ENCODE assay signal across 10 mouse cellular contexts in genomic region chr5:137511706-137512105, GRCm38 (mm10). TPM values are rescaled to one million over a fixed set of nuclear protein-coding genes. Genes with fewer than 3 reads are reported as not detected.
DNase-seq lines count a peak whose midpoint lies in the region; ATAC-seq and TF ChIP-seq lines count a peak whose summit lies in the region.
"Had no signal": no experiment of that assay in that cellular context is flagged by ENCODE, and none has a peak within 500 bp of the region (broad histone marks: within the 10 kb centered on the region; RNA-seq: fewer than 3 reads in every experiment).

No protein-coding gene starts in this region.

- no peaks in the 10 kb centered on the region for H3K9me3 ChIP-seq in limb, embryonic 15.5 days
- no peaks in the 10 kb centered on the region for H3K9me3 ChIP-seq in stomach, postnatal 0 days (ENCODE audit: control insufficient read depth, low read length)

- peak overlapping the region; percentile 93; the same call in 1 of the 2 replicates for H3K27ac ChIP-seq in gastrocnemius, adult 2 months
- 0 out of 2 replicates have a peak overlapping the region, but pooled peaks have one; percentile 85 for H3K27ac ChIP-seq in limb, embryonic 15.5 days
- no peak overlapping the region for H3K27ac ChIP-seq in stomach, postnatal 0 days (replicated peaks)

- no peaks in the 10 kb centered on the region for H3K27me3 ChIP-seq in limb, embryonic 15.5 days
- no peaks in the 10 kb centered on the region for H3K27me3 ChIP-seq in stomach, postnatal 0 days (ENCODE audit: control insufficient read depth, insufficient read depth, low read length)

- no peaks in the 10 kb centered on the region for H3K36me3 ChIP-seq in limb, embryonic 15.5 days
- no peaks in the 10 kb centered on the region for H3K36me3 ChIP-seq in stomach, postnatal 0 days (ENCODE audit: control insufficient read depth, insufficient read depth, low read length)

- no peak for TF ChIP-seq CTCF in gastrocnemius, adult 2 months (IDR thresholded peaks at IDR 0.05)
- TF ChIP-seq CTCF in stomach, postnatal 0 days (IDR thresholded peaks at IDR 0.05; ENCODE audit: low read depth): no peak

- WGBS in limb, embryonic 15.5 days: 66% methylated on average over 3 of the region's 3 CpGs
- 42% methylated on average over 3 of the region's 3 CpGs for WGBS in stomach, postnatal 0 days

- H3K4me2 ChIP-seq in limb, embryonic 15.5 days: peak overlapping the region; percentile 77
- H3K4me2 ChIP-seq in stomach, postnatal 0 days (replicated peaks; ENCODE audit: low read depth): peak overlapping the region; percentile 86

- H3K9ac ChIP-seq in limb, embryonic 15.5 days: peak overlapping the region; percentile 97; the same call in 1 of the 2 replicates
- H3K9ac ChIP-seq in stomach, postnatal 0 days (ENCODE audit: low read length): peak overlapping the region; percentile 96; the same call in 1 of the 2 replicates

- DNase-seq in gastrocnemius, adult 2 months: no peak
- no peak for DNase-seq in gastrocnemius, postnatal 10 days
- DNase-seq in thymus, postnatal 4 days: peak; percentile 12
- DNase-seq in thymus, postnatal 36 days: no peak
- no peak for DNase-seq in stomach, postnatal 0 days (ENCODE audit: low spot score)
- no peak for DNase-seq in ovary, adult 18-20 months (ENCODE audit: low spot score)
- no peak for DNase-seq in kidney, adult 11 months
- DNase-seq: cerebellum, postnatal 36 days had no signal

- ATAC-seq in limb, embryonic 15.5 days (ENCODE audit: insufficient number of reproducible peaks, low FRiP score, low TSS enrichment, low read depth): no peak
- no peak for ATAC-seq in stomach, postnatal 0 days (ENCODE audit: low FRiP score, low TSS enrichment)
- ATAC-seq: CD4-positive, CD25-positive, alpha-beta regulatory T cell, adult 4 months had no signal

- H3K4me1 ChIP-seq in limb, embryonic 15.5 days: peaks cover 41% of the 10 kb centered on the region
- H3K4me1 ChIP-seq in stomach, postnatal 0 days (replicated peaks; ENCODE audit: control insufficient read depth, insufficient read depth): no peaks in the 10 kb centered on the region

- intact Hi-C loops in gastrocnemius, adult 2 months (cut with DNase I): no loop called here

- no peak for TF ChIP-seq EP300 in stomach, postnatal 0 days (optimal IDR thresholded peaks at IDR 0.05)

- peak overlapping the region; percentile 87 for H3K4me3 ChIP-seq in gastrocnemius, adult 2 months
- H3K4me3 ChIP-seq in limb, embryonic 15.5 days: peak overlapping the region; percentile 92
- peak overlapping the region; percentile 98 for H3K4me3 ChIP-seq in stomach, postnatal 0 days (ENCODE audit: low read depth, low read length)

RNA-seq across cellular contexts. Expression of gene Gigyf1, which starts 6.6 kb away (rescaled TPM):
- 10 to 100 TPM; 20.9 to 24.7 TPM for total RNA-seq in gastrocnemius, adult 2 months (2021)
- 10 to 100 TPM; 23.0 to 25.3 TPM for total RNA-seq in gastrocnemius, postnatal 10 days (2021)
- 10.3 and 12.0 TPM in 2 replicates for polyA plus RNA-seq in limb, embryonic 15.5 days (2015; fragmentation: Nextera tagmentation; extraction: Ambion mirVana)
- polyA plus RNA-seq in stomach, postnatal 0 days (2015; fragmentation: Nextera tagmentation; extraction: Ambion mirVana): 5.2 and 6.0 TPM in 2 replicates

RNA-seq across cellular contexts. Expression of gene Pop7, which starts 9.4 kb away (rescaled TPM):
- 10 to 100 TPM; 11.3 to 11.4 TPM for total RNA-seq in gastrocnemius, adult 2 months (2021)
- 10 to 100 TPM; 16.6 to 18.5 TPM for total RNA-seq in gastrocnemius, postnatal 10 days (2021)
- 46.5 and 46.7 TPM in 2 replicates for polyA plus RNA-seq in limb, embryonic 15.5 days (2015; fragmentation: Nextera tagmentation; extraction: Ambion mirVana)
- polyA plus RNA-seq in stomach, postnatal 0 days (2015; fragmentation: Nextera tagmentation; extraction: Ambion mirVana): 37.9 and 39.9 TPM in 2 replicates

RNA-seq across cellular contexts. Expression of gene Epo, which starts 21.3 kb away (rescaled TPM):
- total RNA-seq in gastrocnemius, adult 2 months (2021): not detected
- total RNA-seq in gastrocnemius, postnatal 10 days (2021): not detected
- 0.26 TPM in 1 of 2 replicates, not detected in the other for polyA plus RNA-seq in limb, embryonic 15.5 days (2015; fragmentation: Nextera tagmentation; extraction: Ambion mirVana)
- not detected in 2 replicates for polyA plus RNA-seq in stomach, postnatal 0 days (2015; fragmentation: Nextera tagmentation; extraction: Ambion mirVana)
- polyA plus RNA-seq: CD4-positive, CD25-positive, alpha-beta regulatory T cell, adult 4 months had no signal

RNA-seq across cellular contexts. Expression of gene Gnb2, which starts 21.6 kb away (rescaled TPM):
- 100 to 1,000 TPM; 118 to 148 TPM for total RNA-seq in gastrocnemius, adult 2 months (2021)
- total RNA-seq in gastrocnemius, postnatal 10 days (2021): 100 to 1,000 TPM; 301 to 324 TPM
- polyA plus RNA-seq in limb, embryonic 15.5 days (2015; fragmentation: Nextera tagmentation; extraction: Ambion mirVana): 350 and 394 TPM in 2 replicates
- 345 and 374 TPM in 2 replicates for polyA plus RNA-seq in stomach, postnatal 0 days (2015; fragmentation: Nextera tagmentation; extraction: Ambion mirVana)

RNA-seq across cellular contexts. Expression of gene Zan, which starts 34.8 kb away (rescaled TPM):
- total RNA-seq in gastrocnemius, adult 2 months (2021): under 1 TPM in 1 of 2 experiments, not detected in 1; 0.03 TPM
- under 1 TPM; 0.23 to 0.31 TPM for total RNA-seq in gastrocnemius, postnatal 10 days (2021)
- 0.10 and 0.13 TPM in 2 replicates for polyA plus RNA-seq in limb, embryonic 15.5 days (2015; fragmentation: Nextera tagmentation; extraction: Ambion mirVana)
- polyA plus RNA-seq in stomach, postnatal 0 days (2015; fragmentation: Nextera tagmentation; extraction: Ambion mirVana): 0.79 and 0.96 TPM in 2 replicates
